In genomic region chr5:139821466-139822459, GRCm38 (mm10) we compare ENCODE assay signal across 20 mouse cellular contexts. TPM values are rescaled to one million over a fixed set of nuclear protein-coding genes. Genes with fewer than 3 reads are reported as not detected.
DNase-seq lines count a peak whose midpoint lies in the region; ATAC-seq and TF ChIP-seq lines count a peak whose summit lies in the region.
"Had no signal": no experiment of that assay in that cellular context is flagged by ENCODE, and none has a peak within 500 bp of the region (broad histone marks: within the 10 kb centered on the region; RNA-seq: fewer than 3 reads in every experiment).

No protein-coding gene starts in this region.

- H3K4me3 ChIP-seq in embryonic facial prominence, embryonic 14.5 days (ENCODE audit: low read depth, low read length) = no peak overlapping the region
- H3K4me3 ChIP-seq in embryonic facial prominence, embryonic 10.5 days = no peak overlapping the region
- H3K4me3 ChIP-seq in MEL (ENCODE audit: control insufficient read depth in 1 of 2, insufficient read depth in 1 of 2, low read depth in 2 of 2, low read length in 2 of 2) = no peak overlapping the region
- no peak overlapping the region for H3K4me3 ChIP-seq in limb, embryonic 12.5 days (replicated peaks)
- H3K4me3 ChIP-seq in heart, embryonic 11.5 days (ENCODE audit: low read depth, low read length) = no peak overlapping the region
- H3K4me3 ChIP-seq: erythroblast, embryonic 14.5 days; hindbrain, embryonic 13.5 days; midbrain, embryonic 13.5 days; neural tube, embryonic 12.5 days had no signal

- no peak overlapping the region for H3K27ac ChIP-seq in embryonic facial prominence, embryonic 14.5 days (replicated peaks; ENCODE audit: low read depth, low read length)
- no peak overlapping the region for H3K27ac ChIP-seq in embryonic facial prominence, embryonic 10.5 days (replicated peaks)
- no peak overlapping the region for H3K27ac ChIP-seq in MEL (ENCODE audit: control insufficient read depth, low read depth, low read length)
- H3K27ac ChIP-seq in limb, embryonic 12.5 days = 0 out of 2 replicates have a peak overlapping the region, but pooled peaks have one; percentile 24
- no peak overlapping the region for H3K27ac ChIP-seq in heart, embryonic 11.5 days (ENCODE audit: low read depth, low read length)
- H3K27ac ChIP-seq: hindbrain, embryonic 13.5 days; midbrain, embryonic 13.5 days; neural tube, embryonic 12.5 days had no signal

- H3K79me2 ChIP-seq in MEL (ENCODE audit: control insufficient read depth, insufficient read depth, low read length, poor library complexity) = peaks cover 19% of the 10 kb centered on the region

- TF ChIP-seq RAD21 in MEL (IDR thresholded peaks at IDR 0.05; ENCODE audit: low read depth, low read length) = no peak

- peak; percentile 61 for DNase-seq in embryonic facial prominence, embryonic 14.5 days (ENCODE audit: low spot score)
- no peak for DNase-seq in embryonic facial prominence, embryonic 10.5 days (ENCODE audit: low spot score)
- no peak for DNase-seq in MEL (ENCODE audit: low read depth, low spot score)
- no peak for DNase-seq in frontal cortex, postnatal 10 days (ENCODE audit: low spot score in 2 of 2)
- no peak for DNase-seq in adrenal gland, postnatal 14 days
- DNase-seq: adrenal gland, adult 8-10 months; cerebellum, adult 8-10 months; kidney, postnatal 14 days; left cerebral cortex, postnatal 4 days; thymus, postnatal 14 days had no signal

- ATAC-seq in embryonic facial prominence, embryonic 14.5 days (ENCODE audit: low read depth) = peak; percentile 45; the same call in 1 of the 2 replicates
- no peak; the same call in 1 of the 2 replicates for ATAC-seq in limb, embryonic 12.5 days (ENCODE audit: insufficient number of reproducible peaks, insufficient read depth, low FRiP score, low TSS enrichment, low read depth)
- 0 out of 2 replicates have a peak, but pooled peaks have one; percentile 9 for ATAC-seq in megakaryocyte-erythroid progenitor cell, adult 5-6 weeks (replicated peaks; ENCODE audit: low FRiP score, low TSS enrichment, poor library complexity, severe bottlenecking)
- ATAC-seq in heart, embryonic 11.5 days (replicated peaks; ENCODE audit: insufficient number of reproducible peaks, low FRiP score, low TSS enrichment) = no peak
- ATAC-seq: midbrain, embryonic 13.5 days had no signal

- H3K4me1 ChIP-seq in embryonic facial prominence, embryonic 14.5 days (ENCODE audit: control insufficient read depth, insufficient read depth, low read length) = peaks cover 8% of the 10 kb centered on the region; the same call in 1 of the 2 replicates
- peaks cover 13% of the 10 kb centered on the region for H3K4me1 ChIP-seq in embryonic facial prominence, embryonic 10.5 days
- peaks cover 2 to 38% of the 10 kb centered on the region in 2 experiments; a peak in 3 of 4 replicates for H3K4me1 ChIP-seq in MEL (ENCODE audit: control insufficient read depth in 1 of 2, insufficient read depth in 2 of 2, low read length in 2 of 2)
- peaks cover 25% of the 10 kb centered on the region for H3K4me1 ChIP-seq in limb, embryonic 12.5 days (replicated peaks)
- H3K4me1 ChIP-seq in heart, embryonic 11.5 days (ENCODE audit: control insufficient read depth, insufficient read depth, low read length) = peaks cover 10% of the 10 kb centered on the region

- TF ChIP-seq EP300 in MEL (IDR thresholded peaks at IDR 0.05; ENCODE audit: low read depth in 1 of 2, low read length in 2 of 2) = no peak

- H3K27me3 ChIP-seq in embryonic facial prominence, embryonic 14.5 days (replicated peaks; ENCODE audit: control insufficient read depth, insufficient read depth, low read length) = no peaks in the 10 kb centered on the region
- no peaks in the 10 kb centered on the region for H3K27me3 ChIP-seq in embryonic facial prominence, embryonic 10.5 days (replicated peaks; ENCODE audit: low read depth, poor library complexity, severe bottlenecking)
- no peaks in the 10 kb centered on the region for H3K27me3 ChIP-seq in MEL (ENCODE audit: control insufficient read depth in 1 of 2, insufficient read depth in 2 of 2, low read length in 2 of 2)
- H3K27me3 ChIP-seq in limb, embryonic 12.5 days = peaks cover 2% of the 10 kb centered on the region; the same call in 1 of the 2 replicates
- H3K27me3 ChIP-seq in heart, embryonic 11.5 days (ENCODE audit: control insufficient read depth, insufficient read depth, low read length) = no peaks in the 10 kb centered on the region
- H3K27me3 ChIP-seq: hindbrain, embryonic 13.5 days; midbrain, embryonic 13.5 days; neural tube, embryonic 12.5 days had no signal

- no peak for TF ChIP-seq CTCF in MEL (IDR thresholded peaks at IDR 0.05 in 2 of 3, conservative IDR thresholded peaks at IDR 0.05 in 1 of 3; ENCODE audit: control insufficient read depth in 1 of 3, insufficient read depth in 1 of 3, low read depth in 2 of 3, low read length in 3 of 3, poor library complexity in 1 of 3, severe bottlenecking in 1 of 3)

- H3K4me2 ChIP-seq in embryonic facial prominence, embryonic 14.5 days (ENCODE audit: low read depth, low read length) = no peak overlapping the region
- no peak overlapping the region for H3K4me2 ChIP-seq in limb, embryonic 12.5 days
- no peak overlapping the region for H3K4me2 ChIP-seq in heart, embryonic 11.5 days
- H3K4me2 ChIP-seq: hindbrain, embryonic 13.5 days; midbrain, embryonic 13.5 days; neural tube, embryonic 12.5 days had no signal

- 64% methylated on average over 12 of the region's 12 CpGs for WGBS in embryonic facial prominence, embryonic 14.5 days
- WGBS in embryonic facial prominence, embryonic 10.5 days = 80% methylated on average over 12 of the region's 12 CpGs
- 35% methylated on average over 12 of the region's 12 CpGs for WGBS in limb, embryonic 12.5 days
- WGBS in heart, embryonic 11.5 days (ENCODE audit: insufficient replicate concordance) = 72% methylated on average over 12 of the region's 12 CpGs

- H3K36me3 ChIP-seq in embryonic facial prominence, embryonic 14.5 days (ENCODE audit: control insufficient read depth, insufficient read depth, low read length) = peaks cover 28% of the 10 kb centered on the region
- peaks cover 39% of the 10 kb centered on the region for H3K36me3 ChIP-seq in embryonic facial prominence, embryonic 10.5 days (replicated peaks)
- peaks cover 0 to 21% of the 10 kb centered on the region in 2 experiments; a peak in 3 of 4 replicates for H3K36me3 ChIP-seq in MEL (ENCODE audit: control insufficient read depth in 1 of 2, insufficient read depth in 2 of 2, low read length in 2 of 2)
- peaks cover 39% of the 10 kb centered on the region for H3K36me3 ChIP-seq in limb, embryonic 12.5 days
- peaks cover 13% of the 10 kb centered on the region for H3K36me3 ChIP-seq in heart, embryonic 11.5 days (ENCODE audit: control insufficient read depth, insufficient read depth, low read length)

- TF ChIP-seq POLR2A in MEL (IDR thresholded peaks at IDR 0.05; ENCODE audit: control insufficient read depth in 1 of 2, insufficient read depth in 1 of 2, low read depth in 1 of 2, low read length in 2 of 2, poor library complexity in 1 of 2) = no peak

- 0 out of 2 replicates have a peak overlapping the region, but pooled peaks have one; percentile 5 for H3K9ac ChIP-seq in embryonic facial prominence, embryonic 14.5 days (ENCODE audit: low read depth, low read length)
- no peak overlapping the region for H3K9ac ChIP-seq in MEL (ENCODE audit: control insufficient read depth, low read depth, low read length, poor library complexity, severe bottlenecking)
- no peak overlapping the region for H3K9ac ChIP-seq in limb, embryonic 12.5 days (replicated peaks)
- H3K9ac ChIP-seq in heart, embryonic 11.5 days (ENCODE audit: low read depth, low read length) = no peak overlapping the region
- H3K9ac ChIP-seq: hindbrain, embryonic 13.5 days; midbrain, embryonic 13.5 days; neural tube, embryonic 12.5 days had no signal

- no peaks in the 10 kb centered on the region for H3K9me3 ChIP-seq in embryonic facial prominence, embryonic 14.5 days (ENCODE audit: control insufficient read depth, low read length)
- no peaks in the 10 kb centered on the region for H3K9me3 ChIP-seq in embryonic facial prominence, embryonic 10.5 days
- no peaks in the 10 kb centered on the region for H3K9me3 ChIP-seq in MEL (replicated peaks; ENCODE audit: insufficient read depth, low read length)
- H3K9me3 ChIP-seq in limb, embryonic 12.5 days = no peaks in the 10 kb centered on the region
- no peaks in the 10 kb centered on the region for H3K9me3 ChIP-seq in heart, embryonic 11.5 days (replicated peaks; ENCODE audit: control insufficient read depth, low read length)
- H3K9me3 ChIP-seq: hindbrain, embryonic 13.5 days; midbrain, embryonic 13.5 days; neural tube, embryonic 12.5 days had no signal

RNA-seq across cellular contexts. Expression of gene Tmem184a, which starts 2.0 kb away (rescaled TPM):
- polyA plus RNA-seq in embryonic facial prominence, embryonic 14.5 days (2014; fragmentation: Nextera tagmentation; extraction: Ambion mirVana) = 4.3 and 5.5 TPM in 2 replicates
- polyA plus RNA-seq in embryonic facial prominence, embryonic 10.5 days (2016; fragmentation: Nextera tagmentation; extraction: Ambion mirVana) = 3.5 and 4.3 TPM in 2 replicates
- 0.07 and 0.27 TPM in 2 replicates for total RNA-seq in MEL (2012; rRNA removed)
- under 1 TPM in 1 of 2 experiments, not detected in 1; 0.10 TPM for polyA plus RNA-seq in MEL (2012; ENCODE audit: insufficient read depth in 1 of 2, insufficient read length in 2 of 2, low read depth in 1 of 2, low replicate concordance in 2 of 2, missing spikeins in 1 of 2)
- polyA plus RNA-seq in limb, embryonic 12.5 days (2016; fragmentation: Nextera tagmentation; extraction: Ambion mirVana) = 0.79 and 1.0 TPM in 2 replicates
- total RNA-seq in megakaryocyte-erythroid progenitor cell, adult 5-6 weeks (2014; fragmentation: Nextera tagmentation) = not detected in 2 replicates
- 2.0 TPM in 1 of 2 replicates, not detected in the other for total RNA-seq in megakaryocyte-erythroid progenitor cell, adult 5-6 weeks (2017)
- polyA plus RNA-seq in heart, embryonic 11.5 days (2014; fragmentation: Nextera tagmentation; extraction: Ambion mirVana) = 2.6 and 3.0 TPM in 2 replicates
- 0.56 and 0.89 TPM in 2 replicates for total RNA-seq in adrenal gland, postnatal 14 days (2021)

RNA-seq across cellular contexts. Expression of gene Gm26938, which starts 4.4 kb away (rescaled TPM):
- polyA plus RNA-seq in embryonic facial prominence, embryonic 14.5 days (2014; fragmentation: Nextera tagmentation; extraction: Ambion mirVana) = not detected in 2 replicates
- polyA plus RNA-seq in embryonic facial prominence, embryonic 10.5 days (2016; fragmentation: Nextera tagmentation; extraction: Ambion mirVana) = not detected in 2 replicates
- not detected in 2 replicates for total RNA-seq in MEL (2012; rRNA removed)
- under 1 TPM in 1 of 2 experiments, not detected in 1; 0.11 TPM for polyA plus RNA-seq in MEL (2012; ENCODE audit: insufficient read depth in 1 of 2, insufficient read length in 2 of 2, low read depth in 1 of 2, low replicate concordance in 2 of 2, missing spikeins in 1 of 2)
- polyA plus RNA-seq in limb, embryonic 12.5 days (2016; fragmentation: Nextera tagmentation; extraction: Ambion mirVana) = 0.51 TPM in 1 of 2 replicates, not detected in the other
- not detected in 2 replicates for total RNA-seq in megakaryocyte-erythroid progenitor cell, adult 5-6 weeks (2014; fragmentation: Nextera tagmentation)
- total RNA-seq in megakaryocyte-erythroid progenitor cell, adult 5-6 weeks (2017) = not detected in 2 replicates
- polyA plus RNA-seq in heart, embryonic 11.5 days (2014; fragmentation: Nextera tagmentation; extraction: Ambion mirVana) = not detected in 2 replicates
- total RNA-seq in adrenal gland, postnatal 14 days (2021) = not detected in 2 replicates
- total RNA-seq: adrenal gland, adult 8-10 months; gastrocnemius, postnatal 4 days; layer of hippocampus, postnatal 14 days; left cerebral cortex, postnatal 4 days had no signal
- polyA plus RNA-seq: erythroblast, embryonic 14.5 days; heart, embryonic 14.5 days; hindbrain, embryonic 13.5 days; midbrain, embryonic 13.5 days; neural tube, embryonic 12.5 days had no signal

RNA-seq across cellular contexts. Expression of gene Psmg3, which starts 4.9 kb away (rescaled TPM):
- polyA plus RNA-seq in embryonic facial prominence, embryonic 14.5 days (2014; fragmentation: Nextera tagmentation; extraction: Ambion mirVana) = 61.2 and 61.8 TPM in 2 replicates
- polyA plus RNA-seq in embryonic facial prominence, embryonic 10.5 days (2016; fragmentation: Nextera tagmentation; extraction: Ambion mirVana) = 91.9 and 95.0 TPM in 2 replicates
- 70.0 and 75.4 TPM in 2 replicates for total RNA-seq in MEL (2012; rRNA removed)
- 10 to 100 TPM in 1 of 2 experiments, not detected in 1; 81.9 TPM for polyA plus RNA-seq in MEL (2012; ENCODE audit: insufficient read depth in 1 of 2, insufficient read length in 2 of 2, low read depth in 1 of 2, low replicate concordance in 2 of 2, missing spikeins in 1 of 2)
- 71.4 and 71.8 TPM in 2 replicates for polyA plus RNA-seq in limb, embryonic 12.5 days (2016; fragmentation: Nextera tagmentation; extraction: Ambion mirVana)
- 95.3 and 101 TPM in 2 replicates for total RNA-seq in megakaryocyte-erythroid progenitor cell, adult 5-6 weeks (2014; fragmentation: Nextera tagmentation)
- total RNA-seq in megakaryocyte-erythroid progenitor cell, adult 5-6 weeks (2017) = 12.7 and 16.0 TPM in 2 replicates
- polyA plus RNA-seq in heart, embryonic 11.5 days (2014; fragmentation: Nextera tagmentation; extraction: Ambion mirVana) = 49.6 and 50.1 TPM in 2 replicates
- total RNA-seq in adrenal gland, postnatal 14 days (2021) = 14.7 and 18.3 TPM in 2 replicates

RNA-seq across cellular contexts. Expression of gene Mafk, which starts 30.4 kb away (rescaled TPM):
- polyA plus RNA-seq in embryonic facial prominence, embryonic 14.5 days (2014; fragmentation: Nextera tagmentation; extraction: Ambion mirVana) = 7.1 and 8.1 TPM in 2 replicates
- polyA plus RNA-seq in embryonic facial prominence, embryonic 10.5 days (2016; fragmentation: Nextera tagmentation; extraction: Ambion mirVana) = 9.2 and 10.5 TPM in 2 replicates
- 43.6 and 62.1 TPM in 2 replicates for total RNA-seq in MEL (2012; rRNA removed)
- 10 to 100 TPM in 1 of 2 experiments, not detected in 1; 56.5 TPM for polyA plus RNA-seq in MEL (2012; ENCODE audit: insufficient read depth in 1 of 2, insufficient read length in 2 of 2, low read depth in 1 of 2, low replicate concordance in 2 of 2, missing spikeins in 1 of 2)
- polyA plus RNA-seq in limb, embryonic 12.5 days (2016; fragmentation: Nextera tagmentation; extraction: Ambion mirVana) = 7.0 and 8.3 TPM in 2 replicates
- 23.8 and 24.3 TPM in 2 replicates for total RNA-seq in megakaryocyte-erythroid progenitor cell, adult 5-6 weeks (2014; fragmentation: Nextera tagmentation)
- total RNA-seq in megakaryocyte-erythroid progenitor cell, adult 5-6 weeks (2017) = 40.1 and 49.3 TPM in 2 replicates
- polyA plus RNA-seq in heart, embryonic 11.5 days (2014; fragmentation: Nextera tagmentation; extraction: Ambion mirVana) = 13.5 and 19.1 TPM in 2 replicates
- 25.1 and 29.8 TPM in 2 replicates for total RNA-seq in adrenal gland, postnatal 14 days (2021)

RNA-seq across cellular contexts. Expression of gene Ints1, which starts 46.3 kb away (rescaled TPM):
- polyA plus RNA-seq in embryonic facial prominence, embryonic 14.5 days (2014; fragmentation: Nextera tagmentation; extraction: Ambion mirVana) = 28.0 and 31.9 TPM in 2 replicates
- polyA plus RNA-seq in embryonic facial prominence, embryonic 10.5 days (2016; fragmentation: Nextera tagmentation; extraction: Ambion mirVana) = 42.6 and 44.4 TPM in 2 replicates
- 77.9 and 82.5 TPM in 2 replicates for total RNA-seq in MEL (2012; rRNA removed)
- 10 to 100 TPM in 1 of 2 experiments, not detected in 1; 89.2 TPM for polyA plus RNA-seq in MEL (2012; ENCODE audit: insufficient read depth in 1 of 2, insufficient read length in 2 of 2, low read depth in 1 of 2, low replicate concordance in 2 of 2, missing spikeins in 1 of 2)
- polyA plus RNA-seq in limb, embryonic 12.5 days (2016; fragmentation: Nextera tagmentation; extraction: Ambion mirVana) = 32.8 and 38.5 TPM in 2 replicates
- total RNA-seq in megakaryocyte-erythroid progenitor cell, adult 5-6 weeks (2014; fragmentation: Nextera tagmentation) = 106 and 117 TPM in 2 replicates
- 33.9 and 34.7 TPM in 2 replicates for total RNA-seq in megakaryocyte-erythroid progenitor cell, adult 5-6 weeks (2017)
- polyA plus RNA-seq in heart, embryonic 11.5 days (2014; fragmentation: Nextera tagmentation; extraction: Ambion mirVana) = 21.4 and 26.4 TPM in 2 replicates
- 46.7 and 48.2 TPM in 2 replicates for total RNA-seq in adrenal gland, postnatal 14 days (2021)

Comparison
In these comparisons a context has a peak if more than half of its experiments do, and no peak if none do; other contexts are left out.
1. ATAC-seq: peak in embryonic facial prominence, embryonic 14.5 days (single experiment) and megakaryocyte-erythroid progenitor cell, adult 5-6 weeks (single experiment); none in limb, embryonic 12.5 days (single experiment) and heart, embryonic 11.5 days (single experiment).